Mouse (Mus musculus): ENCODE measurements around the gene Bcar1.

- TF ChIP-seq POLR2A (IDR thresholded peaks at IDR 0.05; ENCODE audit: insufficient read depth, low read depth, low read length), result no peak
- TF ChIP-seq CTCF (IDR thresholded peaks at IDR 0.05), result no peak
- no peak for TF ChIP-seq EP300 (IDR thresholded peaks at IDR 0.05; ENCODE audit: insufficient read depth, low read depth, low read length)
These were observed 37.3 kb upstream of the Bcar1 start for GRCm38 (mm10) chr8:111780697-111781424.
